Mouse (Mus musculus): ENCODE measurements around the gene Trim17. TPM values are rescaled to one million over a fixed set of nuclear protein-coding genes. Genes with fewer than 3 reads are reported as not detected.

Trim17 gene
- polyA plus RNA-seq, 1 experiment from 2014 or later = 0.47 TPM

DNA sequence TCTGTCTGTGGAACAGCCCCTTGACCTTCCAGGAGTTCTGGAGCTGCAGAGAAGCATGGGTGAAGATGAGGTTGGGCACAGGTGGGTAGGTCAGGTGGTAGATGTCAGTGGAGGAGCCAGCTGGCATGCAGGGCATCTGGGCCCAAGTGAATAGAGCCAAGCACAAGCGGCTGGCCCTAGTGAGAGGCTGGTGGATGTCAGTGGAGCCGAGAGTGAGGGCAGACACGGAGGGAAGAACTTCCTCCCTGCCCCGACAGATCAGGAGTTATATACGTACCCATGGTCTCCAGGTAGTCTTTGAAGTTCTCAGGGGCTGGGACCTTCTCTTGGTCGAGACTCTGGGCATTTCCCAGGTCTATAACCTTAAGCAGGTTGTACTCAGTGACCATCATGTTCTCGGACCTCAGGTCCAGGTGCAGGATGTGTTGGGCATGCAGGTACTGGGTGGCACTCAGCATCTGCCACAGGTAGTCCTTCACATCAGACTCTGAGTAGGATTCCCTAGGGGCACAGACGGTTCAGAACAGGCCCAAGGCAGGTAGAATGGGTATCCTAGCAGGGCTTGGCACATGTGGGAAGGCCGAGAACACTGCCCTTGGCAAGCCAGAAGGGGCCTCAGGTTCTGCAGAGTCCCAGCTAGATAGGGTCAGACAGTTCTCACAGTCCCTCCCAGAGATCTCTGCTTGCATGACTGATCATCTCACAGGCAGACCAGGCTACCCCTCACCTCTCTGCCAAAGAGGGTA, 40.7 kb downstream of the Trim17 start:
- Histone ChIP-seq H3K4me2 (ENCODE audit: low read length) (no peak overlapping the region), H3K9me3 (ENCODE audit: control insufficient read depth, low read length) (no peaks in the 10 kb centered on the region), H3K27me3 (ENCODE audit: control insufficient read depth, insufficient read depth, low read length) (no peaks in the 10 kb centered on the region), H3K4me3 (ENCODE audit: control insufficient read depth in 1 of 2, insufficient read depth in 1 of 2, low read depth in 1 of 2, low read length in 2 of 2) (no peak overlapping the region), H3K9ac (ENCODE audit: low read length) (no peak overlapping the region), H3K27ac (replicated peaks in 1 of 2; ENCODE audit: control insufficient read depth in 1 of 2, insufficient read depth in 1 of 2, low read depth in 2 of 2, low read length in 2 of 2) (no peak overlapping the region), H3K4me1 (ENCODE audit: control insufficient read depth in 2 of 2, insufficient read depth in 2 of 2, low read length in 2 of 2) (peaks cover 59 to 93% of the 10 kb centered on the region in 2 experiments), H3K36me3 (ENCODE audit: control insufficient read depth, insufficient read depth, low read length) (peaks cover 39% of the 10 kb centered on the region)
- WGBS = 83% methylated on average over 9 of the region's 9 CpGs
- no peak for ATAC-seq (ENCODE audit: insufficient number of reproducible peaks, insufficient read depth, low FRiP score, low read depth)

DNA sequence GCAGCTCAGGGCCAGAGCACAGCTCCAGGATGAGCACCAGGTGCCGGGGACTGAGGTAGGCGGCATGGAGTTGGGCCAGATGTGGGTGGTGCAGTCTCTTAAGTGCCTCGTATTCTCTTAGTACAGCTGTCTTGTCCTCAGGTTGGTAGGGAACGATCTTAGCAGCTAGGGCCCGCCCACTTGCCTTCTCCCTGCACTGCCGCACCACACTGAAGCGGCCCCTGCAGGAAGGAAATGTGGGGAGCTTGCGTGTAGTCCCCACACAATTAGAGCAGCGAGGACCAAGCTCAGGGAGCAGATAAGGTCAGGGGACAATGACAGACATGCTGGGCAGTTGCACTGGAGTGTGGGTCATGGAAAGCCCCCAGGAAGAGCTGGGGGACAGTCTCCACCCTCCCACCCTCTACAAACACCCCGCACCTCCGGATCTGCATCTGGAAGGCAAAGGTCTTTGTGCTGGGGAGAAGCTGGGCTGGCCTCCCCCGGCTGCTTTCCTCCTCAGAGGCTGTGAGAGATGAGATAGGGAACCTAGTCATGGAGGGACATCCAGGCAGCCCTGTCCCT, 41.4 kb downstream of the Trim17 start:
- Histone ChIP-seq H3K4me3 (ENCODE audit: control insufficient read depth in 1 of 2, insufficient read depth in 1 of 2, low read depth in 1 of 2, low read length in 2 of 2) (no peak overlapping the region), H3K36me3 (ENCODE audit: control insufficient read depth, insufficient read depth, low read length) (peaks cover 39% of the 10 kb centered on the region), H3K27ac (replicated peaks in 1 of 2; ENCODE audit: control insufficient read depth in 1 of 2, insufficient read depth in 1 of 2, low read depth in 2 of 2, low read length in 2 of 2) (no peak overlapping the region), H3K9me3 (ENCODE audit: control insufficient read depth, low read length) (no peaks in the 10 kb centered on the region), H3K9ac (ENCODE audit: low read length) (peak overlapping the region; percentile 49; the same call in 1 of the 2 replicates), H3K27me3 (ENCODE audit: control insufficient read depth, insufficient read depth, low read length) (no peaks in the 10 kb centered on the region), H3K4me2 (ENCODE audit: low read length) (no peak overlapping the region), H3K4me1 (ENCODE audit: control insufficient read depth in 2 of 2, insufficient read depth in 2 of 2, low read length in 2 of 2) (peaks cover 60 to 96% of the 10 kb centered on the region in 2 experiments)
- no peak for ATAC-seq (ENCODE audit: insufficient number of reproducible peaks, insufficient read depth, low FRiP score, low read depth)
- 49% methylated on average over 12 of the region's 12 CpGs for WGBS

DNA sequence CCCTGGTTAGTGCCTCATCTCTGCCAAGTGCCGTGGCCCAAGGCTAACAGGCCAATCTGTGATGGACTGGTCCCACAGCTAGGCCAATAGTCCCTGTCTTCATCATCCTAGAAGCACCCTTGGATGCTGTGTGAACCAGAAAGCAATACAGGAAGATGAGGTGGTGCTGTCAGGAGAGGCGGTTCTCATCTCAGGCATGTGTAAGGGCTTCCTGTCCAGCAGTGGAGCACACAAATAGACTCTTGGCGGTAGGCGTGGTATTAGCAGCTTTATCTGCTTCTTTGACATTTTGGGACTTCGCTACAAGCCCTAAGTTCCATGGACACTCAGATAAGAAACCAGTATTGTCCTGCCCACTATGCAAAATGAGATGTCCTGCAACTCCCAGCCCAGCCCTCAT, 43.1 kb downstream of the Trim17 start:
- no peak for ATAC-seq (ENCODE audit: insufficient number of reproducible peaks, insufficient read depth, low FRiP score, low read depth)
- WGBS = 44% methylated on average over 5 of the region's 5 CpGs
- peak overlapping the region; percentile 82; the same call in 1 of the 2 replicates for H3K9ac ChIP-seq (ENCODE audit: low read length)
- H3K9me3 ChIP-seq (ENCODE audit: control insufficient read depth, low read length) = no peaks in the 10 kb centered on the region
- H3K4me3 ChIP-seq (ENCODE audit: control insufficient read depth in 1 of 2, insufficient read depth in 1 of 2, low read depth in 1 of 2, low read length in 2 of 2) = no peak overlapping the region
- H3K4me1 ChIP-seq (ENCODE audit: control insufficient read depth in 2 of 2, insufficient read depth in 2 of 2, low read length in 2 of 2) = peaks cover 68 to 95% of the 10 kb centered on the region in 2 experiments
- no peaks in the 10 kb centered on the region for H3K27me3 ChIP-seq (ENCODE audit: control insufficient read depth, insufficient read depth, low read length)
- H3K27ac ChIP-seq (replicated peaks in 1 of 2; ENCODE audit: control insufficient read depth in 1 of 2, insufficient read depth in 1 of 2, low read depth in 2 of 2, low read length in 2 of 2) = peak overlapping the region in 1 of 2 experiments; percentile 94; a peak in 1 of 4 replicates
- H3K4me2 ChIP-seq (ENCODE audit: low read length) = peak overlapping the region; percentile 73
- peaks cover 34% of the 10 kb centered on the region for H3K36me3 ChIP-seq (ENCODE audit: control insufficient read depth, insufficient read depth, low read length)

DNA sequence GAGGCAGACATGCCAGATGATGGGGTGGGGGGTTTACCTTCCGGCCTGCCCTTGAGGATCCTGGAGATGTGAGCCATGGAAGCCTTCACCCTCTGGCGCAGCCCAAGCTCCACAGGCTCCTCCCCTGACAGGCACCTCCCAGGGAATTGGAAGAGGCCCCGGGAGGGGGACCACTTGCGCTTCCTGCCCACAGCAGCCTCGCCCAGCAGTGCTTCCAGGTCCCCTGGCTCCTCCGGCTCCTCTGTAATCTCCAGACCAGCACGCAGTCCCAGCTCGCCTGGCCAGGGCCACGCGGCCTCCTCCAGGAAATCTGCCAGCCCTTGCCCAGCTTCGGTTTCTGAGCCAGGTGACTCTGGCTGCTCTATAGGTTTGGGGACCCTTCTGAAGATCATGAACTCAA, 44.7 kb downstream of the Trim17 start:
- ATAC-seq (ENCODE audit: insufficient number of reproducible peaks, insufficient read depth, low FRiP score, low read depth) = peak; percentile 48
- Histone ChIP-seq H3K27me3 (ENCODE audit: control insufficient read depth, insufficient read depth, low read length) (no peaks in the 10 kb centered on the region), H3K4me1 (ENCODE audit: control insufficient read depth in 2 of 2, insufficient read depth in 2 of 2, low read length in 2 of 2) (peaks cover 61 to 83% of the 10 kb centered on the region in 2 experiments), H3K4me2 (ENCODE audit: low read length) (peak overlapping the region; percentile 73), H3K4me3 (ENCODE audit: control insufficient read depth in 1 of 2, insufficient read depth in 1 of 2, low read depth in 1 of 2, low read length in 2 of 2) (peak overlapping the region; percentile 29 to 38), H3K27ac (replicated peaks in 1 of 2; ENCODE audit: control insufficient read depth in 1 of 2, insufficient read depth in 1 of 2, low read depth in 2 of 2, low read length in 2 of 2) (peak overlapping the region; percentile 75 to 94), H3K9ac (ENCODE audit: low read length) (peak overlapping the region; percentile 82), H3K36me3 (ENCODE audit: control insufficient read depth, insufficient read depth, low read length) (peaks cover 29% of the 10 kb centered on the region), H3K9me3 (ENCODE audit: control insufficient read depth, low read length) (no peaks in the 10 kb centered on the region)
- 14% methylated on average over 11 of the region's 11 CpGs for WGBS

DNA sequence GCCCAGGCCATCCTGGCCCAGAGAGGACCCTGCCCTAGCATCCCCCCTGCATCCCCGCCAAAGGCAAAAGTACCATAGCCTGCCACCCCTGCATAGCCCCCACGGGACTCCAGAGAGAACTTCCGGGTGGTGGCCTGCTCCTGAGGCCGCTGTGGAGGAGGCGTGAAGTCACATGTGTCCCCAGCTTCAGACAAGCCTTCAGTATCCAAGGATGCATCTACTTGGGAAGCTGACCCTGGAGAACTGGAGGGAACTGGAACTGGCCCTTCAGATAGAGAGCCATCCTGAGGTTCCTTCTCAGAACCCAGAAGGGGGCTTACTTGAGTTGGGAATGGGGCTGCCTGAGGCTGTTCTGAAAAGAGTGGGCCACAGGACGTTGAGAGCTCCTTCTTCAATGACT, 45.3 kb downstream of the Trim17 start:
- Histone ChIP-seq H3K9me3 (ENCODE audit: control insufficient read depth, low read length) (no peaks in the 10 kb centered on the region), H3K4me2 (ENCODE audit: low read length) (peak overlapping the region; percentile 73), H3K9ac (ENCODE audit: low read length) (peak overlapping the region; percentile 82), H3K4me1 (ENCODE audit: control insufficient read depth in 2 of 2, insufficient read depth in 2 of 2, low read length in 2 of 2) (peaks cover 56 to 76% of the 10 kb centered on the region in 2 experiments), H3K27me3 (ENCODE audit: control insufficient read depth, insufficient read depth, low read length) (no peaks in the 10 kb centered on the region), H3K27ac (replicated peaks in 1 of 2; ENCODE audit: control insufficient read depth in 1 of 2, insufficient read depth in 1 of 2, low read depth in 2 of 2, low read length in 2 of 2) (peak overlapping the region; percentile 69 to 94; a peak in 3 of 4 replicates), H3K36me3 (ENCODE audit: control insufficient read depth, insufficient read depth, low read length) (peaks cover 27% of the 10 kb centered on the region), H3K4me3 (ENCODE audit: control insufficient read depth in 1 of 2, insufficient read depth in 1 of 2, low read depth in 1 of 2, low read length in 2 of 2) (peak overlapping the region in 1 of 2 experiments; percentile 38; a peak in 2 of 4 replicates)
- WGBS = 82% methylated on average over 6 of the region's 6 CpGs
- ATAC-seq (ENCODE audit: insufficient number of reproducible peaks, insufficient read depth, low FRiP score, low read depth) = no peak

DNA sequence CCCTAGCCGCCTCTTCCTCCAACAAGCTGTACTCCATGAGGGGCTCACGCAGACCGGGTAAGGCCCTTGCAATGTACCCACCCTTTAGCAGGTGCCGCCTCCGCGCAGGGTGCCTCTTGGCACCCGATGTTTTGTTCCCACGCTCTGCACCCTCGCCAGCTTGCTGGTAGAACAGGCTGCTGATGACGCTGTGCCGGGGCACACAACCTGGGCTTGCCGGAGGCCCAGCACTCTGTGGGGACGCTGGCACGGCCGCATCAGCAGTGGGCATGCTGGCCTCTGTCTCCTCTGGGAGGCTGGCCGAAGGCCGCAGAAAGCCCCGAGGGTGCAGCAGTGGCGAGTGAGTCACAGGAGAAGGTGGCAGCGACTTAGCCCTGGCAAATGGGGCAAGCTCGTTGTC, 46.1 kb downstream of the Trim17 start:
- no peaks in the 10 kb centered on the region for H3K27me3 ChIP-seq (ENCODE audit: control insufficient read depth, insufficient read depth, low read length)
- no peaks in the 10 kb centered on the region for H3K9me3 ChIP-seq (ENCODE audit: control insufficient read depth, low read length)
- peaks cover 54 to 71% of the 10 kb centered on the region in 2 experiments for H3K4me1 ChIP-seq (ENCODE audit: control insufficient read depth in 2 of 2, insufficient read depth in 2 of 2, low read length in 2 of 2)
- H3K27ac ChIP-seq (replicated peaks in 1 of 2; ENCODE audit: control insufficient read depth in 1 of 2, insufficient read depth in 1 of 2, low read depth in 2 of 2, low read length in 2 of 2) = peak overlapping the region in 1 of 2 experiments; percentile 94; a peak in 1 of 4 replicates
- peak overlapping the region; percentile 1 to 38; a peak in 1 of 4 replicates for H3K4me3 ChIP-seq (ENCODE audit: control insufficient read depth in 1 of 2, insufficient read depth in 1 of 2, low read depth in 1 of 2, low read length in 2 of 2)
- peak overlapping the region; percentile 73 for H3K4me2 ChIP-seq (ENCODE audit: low read length)
- peak overlapping the region; percentile 82 for H3K9ac ChIP-seq (ENCODE audit: low read length)
- peaks cover 19% of the 10 kb centered on the region for H3K36me3 ChIP-seq (ENCODE audit: control insufficient read depth, insufficient read depth, low read length)
- 90% methylated on average over 21 of the region's 21 CpGs for WGBS
- no peak for ATAC-seq (ENCODE audit: insufficient number of reproducible peaks, insufficient read depth, low FRiP score, low read depth)

DNA sequence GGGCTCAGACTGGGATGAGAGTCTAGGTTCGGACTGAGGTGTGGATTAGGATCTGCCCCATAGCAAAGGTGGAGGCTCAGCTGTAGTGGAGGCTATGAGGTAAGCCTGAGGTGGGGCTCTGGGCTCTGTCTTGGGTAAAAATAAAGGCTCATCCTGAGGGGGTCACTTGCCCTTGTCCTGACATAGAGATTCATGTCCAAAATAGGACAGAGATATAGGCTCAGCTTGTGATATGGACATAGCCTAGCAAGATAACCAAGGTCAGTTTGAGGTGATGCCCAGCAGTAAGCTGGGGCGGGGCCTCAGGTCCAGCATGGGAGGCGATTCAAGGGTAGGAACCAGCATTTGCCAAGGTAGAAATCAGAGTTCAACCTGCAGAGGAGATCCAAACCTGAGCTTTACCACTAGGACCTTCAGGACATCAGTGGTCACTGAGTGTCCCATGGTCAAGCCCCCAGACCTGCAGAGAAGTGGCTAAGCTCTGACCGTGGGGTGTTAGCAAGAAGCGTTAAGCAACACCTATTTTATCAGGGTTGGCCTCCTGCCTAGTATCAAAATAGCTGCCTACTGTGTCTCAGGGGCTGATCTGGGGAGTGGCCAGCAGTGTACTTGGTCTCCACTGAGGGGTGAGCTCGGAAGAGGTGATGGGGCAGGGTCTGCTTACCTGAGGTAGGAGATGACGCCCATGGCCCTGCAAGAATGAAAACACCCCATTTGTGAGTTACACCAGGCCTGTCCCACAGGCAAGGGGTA, 48.0 kb downstream of the Trim17 start:
- no peaks in the 10 kb centered on the region for H3K27me3 ChIP-seq (ENCODE audit: control insufficient read depth, insufficient read depth, low read length)
- peak overlapping the region; percentile 37 to 40 for H3K4me3 ChIP-seq (ENCODE audit: control insufficient read depth in 1 of 2, insufficient read depth in 1 of 2, low read depth in 1 of 2, low read length in 2 of 2)
- peak overlapping the region; percentile 92 to 94 for H3K27ac ChIP-seq (replicated peaks in 1 of 2; ENCODE audit: control insufficient read depth in 1 of 2, insufficient read depth in 1 of 2, low read depth in 2 of 2, low read length in 2 of 2)
- H3K9me3 ChIP-seq (ENCODE audit: control insufficient read depth, low read length) = no peaks in the 10 kb centered on the region
- H3K4me1 ChIP-seq (ENCODE audit: control insufficient read depth in 2 of 2, insufficient read depth in 2 of 2, low read length in 2 of 2) = peaks cover 50 to 54% of the 10 kb centered on the region in 2 experiments
- peak overlapping the region; percentile 73 for H3K4me2 ChIP-seq (ENCODE audit: low read length)
- peaks cover 13% of the 10 kb centered on the region for H3K36me3 ChIP-seq (ENCODE audit: control insufficient read depth, insufficient read depth, low read length)
- ATAC-seq (ENCODE audit: insufficient number of reproducible peaks, insufficient read depth, low FRiP score, low read depth) = peak; percentile 68
- peak overlapping the region; percentile 82 for H3K9ac ChIP-seq (ENCODE audit: low read length)
- 15% methylated on average over 7 of the region's 7 CpGs for WGBS

All from heart, embryonic 14.5 days (tissue).